Mouse (Mus musculus) lung, adult 18-20 months (tissue): Measurements from ENCODE around the gene Fgd5.
"Not testable (repeated sequence)": the region's sequence is repeated elsewhere in the genome, so short reads cannot be mapped to it uniquely, and the experiment has no call there.

Experiments
- DNase-seq, 2 experiments: peaks; one replicate each; pipeline ENCODE4 v3.0.0; 2022; ENCODE audit warnings: mixed read lengths in 2 of 2

The Fgd5 gene

GRCm38 (mm10) chr6:91978371-91979300 is at the start of gene Fgd5:
Gene Fgd5 (plus strand): TSS chr6:91978878.
- DNase-seq = peak; percentile 52 to 60

DNA sequence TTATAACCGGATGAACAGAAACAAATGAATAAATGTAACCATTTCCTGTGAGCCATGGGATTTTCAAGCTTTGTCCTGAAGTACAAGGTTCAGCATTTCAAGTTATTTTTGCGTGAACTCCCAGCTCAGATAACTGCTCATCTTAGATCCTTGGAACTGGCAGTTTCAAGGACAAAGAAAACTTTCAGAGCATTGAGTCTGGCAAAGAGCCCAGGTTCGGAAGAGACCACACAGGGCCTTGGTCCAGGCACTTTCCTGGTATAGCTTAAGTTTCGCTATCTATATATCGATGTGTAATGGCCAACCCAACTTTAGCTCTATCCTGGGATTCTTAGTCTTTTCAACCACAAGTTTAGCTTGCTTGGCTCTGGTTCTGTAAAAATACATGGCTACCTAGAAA is 47.4 kb upstream of the Fgd5 start:
- DNase-seq = no peak

- DNase-seq = no peak
Observed at GRCm38 (mm10) chr6:91938491-91938890, 40.2 kb upstream of the Fgd5 start.

DNA sequence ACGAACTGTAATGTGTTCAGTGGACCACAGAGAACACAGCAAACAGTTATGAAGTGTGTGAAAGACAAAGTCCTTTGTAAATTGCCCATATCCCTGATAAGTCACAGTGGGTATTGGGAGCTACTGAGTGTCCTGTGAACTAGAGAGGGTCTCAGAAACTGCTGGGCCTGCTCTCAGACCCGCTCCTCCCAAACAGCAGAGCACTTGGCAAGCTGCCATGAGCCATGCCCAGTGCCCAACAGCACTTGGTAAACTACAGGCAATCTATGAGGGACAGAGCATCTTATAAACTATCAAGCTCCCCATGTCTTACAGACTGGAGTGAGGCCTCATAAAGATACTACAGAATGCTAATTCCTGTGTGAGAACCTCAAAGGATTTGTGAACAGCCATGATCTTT is 30.3 kb upstream of the Fgd5 start:
- DNase-seq = no peak

DNA sequence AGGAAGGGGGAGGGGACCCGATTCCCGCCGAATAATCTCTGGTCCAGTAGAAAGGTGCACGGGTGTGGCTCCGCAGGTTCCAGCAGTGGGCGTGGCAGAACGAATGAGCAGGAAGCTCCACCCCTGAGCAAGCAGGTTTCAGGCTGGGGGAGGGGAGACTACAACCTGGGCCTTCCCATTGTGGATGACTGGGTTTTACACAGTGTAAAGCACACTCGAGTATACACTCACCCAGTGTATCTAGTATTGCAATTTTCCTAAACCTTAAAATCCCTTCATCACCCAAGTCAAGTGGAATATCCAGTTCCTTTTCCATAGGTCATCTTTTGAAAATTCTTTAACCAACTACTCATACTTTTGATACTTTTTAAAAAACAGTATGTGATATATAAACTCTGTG is 20.7 kb upstream of the Fgd5 start:
- not testable (repeated sequence) for DNase-seq

- DNase-seq = peak; percentile 62 to 73
Observed at GRCm38 (mm10) chr6:91960028-91960811, 18.5 kb upstream of the Fgd5 start.

DNA sequence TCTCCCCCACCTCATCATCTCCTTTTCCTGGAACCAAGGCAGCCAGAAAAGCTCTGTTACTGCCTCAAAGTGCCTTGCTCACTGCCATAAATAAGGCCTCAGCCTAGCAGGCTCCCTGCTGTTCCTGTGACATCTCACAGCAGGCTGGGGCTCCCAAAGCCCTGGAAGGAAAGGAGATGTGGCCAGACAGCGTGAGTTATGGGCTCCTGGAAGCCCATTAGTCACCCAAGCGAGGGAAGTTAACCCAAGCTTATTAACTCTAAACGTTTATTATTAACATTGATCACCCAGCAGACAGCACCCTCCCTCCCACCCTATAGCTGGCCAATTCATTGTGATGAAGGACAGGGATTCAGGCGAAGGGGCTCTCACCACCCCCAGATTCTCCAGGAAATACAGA is 15.2 kb upstream of the Fgd5 start:
- no peak for DNase-seq

DNA sequence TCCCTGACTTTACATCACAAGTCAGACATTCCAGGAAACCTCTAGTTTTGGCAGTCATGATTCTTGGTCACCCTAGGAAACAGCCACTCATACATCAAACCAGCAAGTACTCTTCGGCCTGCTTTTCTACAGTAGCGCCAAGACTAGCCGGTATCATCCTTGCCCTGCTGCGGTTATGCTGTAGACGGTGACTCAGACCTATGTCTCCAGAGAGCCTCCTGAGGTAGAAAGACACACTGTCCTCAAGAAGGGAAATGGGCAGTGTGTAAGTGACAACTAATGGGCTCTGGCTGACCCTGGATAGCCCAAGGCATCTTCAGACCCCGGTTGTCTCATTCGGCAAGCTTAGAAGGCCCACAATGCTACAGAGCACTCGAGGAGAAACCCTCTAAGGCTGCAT is 13.6 kb upstream of the Fgd5 start:
- no peak for DNase-seq

DNA sequence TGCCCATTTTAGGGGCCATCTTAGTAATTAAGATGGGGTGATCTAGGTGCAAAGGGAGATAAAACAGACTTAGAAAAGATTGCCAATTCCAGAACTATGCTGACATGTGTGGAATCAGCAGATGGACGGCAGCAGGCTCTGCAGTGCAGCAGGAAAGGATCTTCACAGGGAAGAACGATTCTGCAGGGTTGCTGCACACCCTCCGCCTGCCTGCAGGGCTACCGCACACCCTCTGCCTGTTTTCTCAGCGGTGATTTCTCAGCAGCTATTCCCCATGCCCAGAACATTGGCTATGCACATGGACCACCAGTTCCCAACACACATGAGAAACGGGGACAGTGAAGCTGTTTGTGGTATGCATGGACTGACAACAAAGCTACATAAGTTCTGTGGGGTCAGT is 12.7 kb upstream of the Fgd5 start:
- no peak for DNase-seq

DNA sequence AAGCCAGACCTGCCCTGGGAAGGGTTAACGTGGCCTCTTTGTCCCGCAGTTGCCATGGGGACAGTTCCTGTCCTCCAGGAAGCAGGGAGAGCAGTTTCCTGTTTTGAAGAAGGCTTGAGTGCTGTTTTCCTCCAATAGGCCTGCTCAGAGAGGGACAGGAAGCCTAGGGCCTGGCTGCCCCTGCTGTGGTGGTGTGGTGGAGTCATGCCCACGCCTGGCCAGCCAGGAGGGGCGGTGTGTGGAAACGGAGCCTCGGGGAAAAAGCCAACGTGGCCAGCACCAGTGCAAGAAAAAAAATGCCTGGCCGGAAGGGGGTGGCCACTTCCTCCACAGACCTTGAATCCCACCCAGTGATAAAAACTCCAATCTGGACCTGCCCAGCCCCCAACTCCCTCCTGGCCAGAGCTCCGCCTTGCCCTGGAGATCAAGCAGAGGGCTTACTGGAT is 6.5 kb upstream of the Fgd5 start:
- DNase-seq = peak; percentile 88 to 91

- DNase-seq = peak in 1 of 2 experiments; percentile 42
Observed at GRCm38 (mm10) chr6:91973972-91974371, 4.7 kb upstream of the Fgd5 start.

DNA sequence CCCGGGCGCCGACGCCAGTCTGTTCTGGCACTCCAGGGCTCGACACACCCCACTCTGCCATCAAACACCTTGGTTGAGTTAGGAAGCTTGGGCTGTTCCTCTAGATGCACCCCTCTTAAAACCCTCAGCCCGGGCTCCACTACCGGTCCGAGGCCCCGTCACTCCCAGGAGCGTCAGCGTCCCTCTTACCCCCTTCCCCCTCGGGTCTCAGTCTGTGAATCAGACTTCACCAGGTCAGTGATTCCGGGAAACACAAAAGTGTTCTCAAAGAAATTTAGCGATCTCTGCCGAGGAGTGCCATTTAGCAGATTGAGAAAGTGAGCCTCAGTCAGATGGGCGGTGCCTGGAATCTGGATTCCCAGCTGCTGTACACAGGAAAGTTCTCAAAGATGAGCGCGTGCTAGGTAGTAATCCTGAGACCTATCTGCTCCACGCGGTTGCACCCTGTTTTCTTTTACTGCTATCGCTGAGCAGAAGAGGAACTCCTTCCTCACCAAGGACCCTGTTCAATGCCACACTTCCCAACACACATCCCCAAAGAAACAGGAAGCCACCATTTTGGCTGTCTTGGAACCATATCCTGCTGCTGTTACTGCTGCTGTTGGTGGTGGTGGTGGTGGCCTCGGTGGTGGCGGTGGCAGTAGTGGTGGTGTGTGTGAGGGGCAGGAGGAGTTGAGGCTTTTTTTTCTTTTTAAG is 771 bp downstream of the Fgd5 start:
- no peak for DNase-seq

DNA sequence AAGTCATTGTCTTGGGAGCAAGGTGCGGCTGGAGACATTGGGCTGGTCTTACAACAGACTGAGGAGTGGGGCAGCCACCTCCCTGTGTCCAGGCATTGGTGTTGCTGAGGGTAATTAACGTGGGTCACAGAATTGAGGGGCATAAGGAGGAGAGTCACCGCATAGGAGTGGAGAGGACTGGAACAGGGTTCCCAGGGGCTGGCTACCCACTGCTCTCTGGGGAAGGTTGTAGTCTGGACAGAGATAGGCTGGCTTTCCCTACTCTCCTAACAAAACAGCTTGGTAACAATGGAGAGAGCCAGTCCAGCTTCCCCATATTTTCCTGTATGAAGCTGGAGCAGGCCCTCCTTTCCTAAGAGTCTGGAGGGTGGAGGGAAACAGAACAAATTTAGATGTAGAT is 1.3 kb downstream of the Fgd5 start:
- DNase-seq = no peak

GRCm38 (mm10) chr6:91990101-91990500 is 11.4 kb downstream of the Fgd5 start:
- no peak for DNase-seq

DNA sequence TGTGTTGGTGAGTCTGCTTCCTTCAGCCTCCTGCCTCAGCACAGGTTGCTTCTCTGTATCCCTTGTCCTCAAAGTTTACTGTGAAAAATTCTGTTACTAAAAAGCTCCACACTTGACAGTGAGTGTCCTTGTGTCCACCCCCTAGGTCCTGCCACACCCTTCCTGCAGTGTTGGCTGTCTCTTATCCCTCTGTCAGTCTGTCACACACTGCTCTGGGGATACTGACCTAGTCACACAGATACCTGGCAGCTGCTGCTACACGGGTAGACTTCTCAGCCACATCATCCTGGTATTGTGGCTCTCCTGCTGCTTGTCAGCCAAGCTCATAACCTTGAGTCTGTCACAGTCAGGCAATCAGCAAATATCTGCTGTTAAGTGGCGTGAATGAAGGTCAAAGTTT is 14.1 kb downstream of the Fgd5 start:
- no peak for DNase-seq

GRCm38 (mm10) chr6:91993795-91994505 is 15.3 kb downstream of the Fgd5 start:
- DNase-seq = no peak

DNA sequence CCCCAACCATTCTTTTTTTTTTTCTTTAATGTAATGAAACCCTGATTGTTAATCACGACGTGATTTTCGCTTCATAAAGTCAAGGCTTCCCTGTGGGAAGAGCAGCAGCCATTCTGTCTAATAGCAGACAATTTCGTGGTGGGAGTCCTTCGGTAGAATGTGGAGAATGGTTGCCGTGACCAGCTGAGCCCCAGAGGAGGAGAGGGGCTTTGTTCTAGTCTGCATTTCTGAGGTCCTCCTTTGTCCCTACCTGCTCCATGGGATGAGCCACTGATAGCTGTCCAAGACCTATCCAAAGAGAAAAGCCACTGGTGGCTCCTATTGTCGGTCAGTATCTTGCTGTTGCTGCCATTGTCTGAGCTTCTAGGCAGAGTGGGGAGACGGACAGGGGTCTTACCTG is 17.4 kb downstream of the Fgd5 start:
- no peak for DNase-seq

DNA sequence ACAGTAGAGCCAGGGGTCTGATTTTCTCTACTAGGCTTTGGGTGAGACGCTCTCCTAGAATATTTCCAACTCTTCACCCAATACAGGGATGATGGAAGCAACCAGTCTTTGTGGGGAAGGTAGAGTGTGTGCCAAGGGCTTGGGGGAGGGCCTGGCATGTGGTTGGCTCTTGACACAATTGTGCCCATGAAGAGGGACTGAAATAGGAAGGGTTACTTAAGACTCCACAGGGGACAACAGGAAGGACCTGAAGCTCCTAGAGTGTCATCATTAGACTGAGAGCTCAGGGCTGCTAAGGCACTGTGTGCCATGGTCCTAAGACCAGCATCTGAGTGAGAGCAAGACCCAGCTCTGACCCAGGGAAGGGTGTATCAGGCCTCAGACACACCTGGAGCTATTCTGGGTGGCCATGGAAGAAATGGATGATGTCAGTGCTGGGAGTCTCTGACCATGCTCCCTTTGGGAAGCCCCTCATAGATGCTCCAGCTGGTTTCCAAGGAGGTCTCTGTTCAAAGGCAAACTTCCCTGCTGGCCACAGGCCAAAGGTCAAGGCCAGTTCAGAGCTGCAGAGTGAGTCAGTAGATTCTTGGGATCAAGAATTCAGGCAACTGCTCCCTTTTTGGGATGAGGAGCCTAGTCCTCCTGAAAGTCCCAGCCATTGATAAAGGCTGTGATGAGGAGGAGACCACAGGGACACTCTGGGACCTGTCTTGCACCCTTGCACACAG is 24.0 kb downstream of the Fgd5 start:
- no peak for DNase-seq

DNA sequence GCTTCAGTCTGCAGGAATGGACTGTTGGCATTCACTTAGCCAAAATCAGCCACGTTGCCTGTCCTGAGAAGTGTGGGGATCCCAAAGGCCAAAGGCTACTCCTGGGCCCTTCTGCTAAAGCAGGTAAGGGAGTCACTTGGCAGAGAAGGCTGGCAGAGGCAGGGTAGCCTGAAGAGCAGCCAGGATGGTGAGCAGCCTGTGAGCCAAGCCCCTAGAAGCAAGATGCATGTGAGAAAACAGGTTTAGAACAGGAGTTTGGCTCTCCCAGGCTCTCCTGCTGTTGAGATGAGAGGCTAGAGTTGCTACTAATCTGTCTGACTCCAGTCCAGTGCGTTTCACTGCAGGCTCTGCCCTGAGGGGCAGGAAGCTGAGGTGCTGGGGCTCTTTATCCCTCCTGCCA is 25.0 kb downstream of the Fgd5 start:
- DNase-seq = no peak

DNA sequence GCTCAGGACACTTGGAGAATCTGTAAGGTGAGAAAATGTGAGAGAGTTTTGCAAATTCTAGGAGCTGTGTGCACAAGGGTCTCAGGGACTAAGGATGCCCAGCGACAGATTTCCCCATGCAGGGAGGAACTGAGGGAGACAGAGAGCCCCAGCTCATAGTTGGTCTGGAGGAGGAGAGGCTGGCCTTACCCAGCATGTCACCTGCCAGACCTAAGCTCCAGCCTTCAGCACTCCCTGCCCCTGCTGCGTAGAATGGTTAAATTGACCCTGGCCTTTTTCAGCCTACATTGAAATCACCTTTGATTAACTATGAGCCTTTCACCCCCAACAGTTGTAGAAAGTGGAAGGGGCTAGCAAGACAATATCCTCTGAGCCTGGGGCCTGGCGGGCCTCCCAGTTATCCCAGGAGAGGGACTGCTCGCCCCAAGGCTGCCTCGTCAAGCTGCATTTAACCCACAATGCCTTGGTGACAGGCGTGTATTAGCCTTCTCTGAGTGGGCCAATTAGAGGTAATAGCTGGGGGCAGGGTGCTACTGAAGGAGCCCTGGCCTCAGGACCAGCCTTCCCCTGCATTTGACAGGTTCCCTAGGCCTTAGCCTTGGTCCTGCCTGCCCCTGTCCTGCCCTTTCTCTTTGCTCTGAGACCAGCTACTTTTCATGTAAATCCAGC is 25.6 kb downstream of the Fgd5 start:
- DNase-seq = no peak

DNA sequence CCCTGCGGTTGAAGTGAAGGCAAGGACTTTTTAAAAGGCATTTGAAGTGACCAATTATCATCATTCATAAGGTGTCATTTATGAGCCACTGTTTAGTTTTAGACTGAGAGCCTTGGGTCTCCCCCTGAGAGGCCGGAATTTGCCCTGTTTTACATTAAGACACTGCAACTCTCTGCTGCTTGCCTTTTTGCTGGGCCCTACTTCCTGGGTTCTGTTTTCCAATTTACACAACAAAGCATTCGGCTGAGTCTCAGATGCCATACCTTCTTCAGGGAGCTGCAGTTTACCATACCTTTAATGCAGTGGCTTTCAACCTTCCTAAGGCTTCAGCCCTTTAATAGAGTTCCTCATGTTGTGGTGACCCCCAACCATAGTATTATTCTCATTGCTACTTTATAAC is 26.1 kb downstream of the Fgd5 start:
- no peak for DNase-seq
